ENCODE assay signal across 8 mouse cellular contexts in the genomic region with DNA sequence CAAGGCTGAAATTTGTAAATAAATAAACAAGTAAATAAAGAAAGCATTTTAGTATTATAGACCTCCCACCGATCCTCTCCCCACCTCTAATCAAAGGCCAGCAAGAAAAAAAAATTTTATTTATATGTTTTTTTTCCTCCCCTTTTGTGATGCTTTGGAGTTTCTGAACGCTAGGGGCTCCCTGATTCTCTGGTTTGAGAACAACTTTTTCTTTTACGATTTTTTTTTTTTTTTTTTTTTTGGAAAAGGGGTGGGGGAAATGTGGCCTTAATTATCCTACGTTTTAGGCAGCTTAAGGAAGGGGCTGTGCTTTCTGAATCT. TPM values are rescaled to one million over a fixed set of nuclear protein-coding genes. Genes with fewer than 3 reads are reported as not detected.
DNase-seq lines count a peak whose midpoint lies in the region; ATAC-seq and TF ChIP-seq lines count a peak whose summit lies in the region.

No protein-coding gene starts in this region.

- no peak overlapping the region for H3K9ac ChIP-seq in liver, embryonic 12.5 days
- peak overlapping the region; percentile 94 for H3K9ac ChIP-seq in stomach, embryonic 16.5 days (ENCODE audit: low read length)

- TF ChIP-seq POLR2A in spleen, adult 2 months (IDR thresholded peaks at IDR 0.05; ENCODE audit: low read depth, low read length), result no peak

- no peaks in the 10 kb centered on the region for H3K9me3 ChIP-seq in liver, embryonic 12.5 days (replicated peaks)
- no peaks in the 10 kb centered on the region for H3K9me3 ChIP-seq in stomach, embryonic 16.5 days (replicated peaks; ENCODE audit: control insufficient read depth, low read length)

- H3K27ac ChIP-seq in spleen, adult 2 months (ENCODE audit: insufficient read depth, low read length), result peak overlapping the region; percentile 67
- H3K27ac ChIP-seq in liver, embryonic 12.5 days, result no peak overlapping the region; the same call in 1 of the 2 replicates
- H3K27ac ChIP-seq in stomach, embryonic 16.5 days (ENCODE audit: low read length), result peak overlapping the region; percentile 98

- no peak for TF ChIP-seq CTCF in spleen, adult 2 months (IDR thresholded peaks at IDR 0.05; ENCODE audit: extremely low read depth, insufficient read depth, insufficient read length, insufficient replicate concordance)

- H3K27me3 ChIP-seq in spleen, adult 2 months (ENCODE audit: control insufficient read depth, insufficient read depth, low read length), result no peaks in the 10 kb centered on the region
- H3K27me3 ChIP-seq in liver, embryonic 12.5 days (replicated peaks), result peaks cover 58% of the 10 kb centered on the region
- H3K27me3 ChIP-seq in stomach, embryonic 16.5 days (ENCODE audit: control insufficient read depth, insufficient read depth, low read length), result no peaks in the 10 kb centered on the region

- DNase-seq in cerebellum, postnatal 14 days, result peak; percentile 19 to 23
- DNase-seq in cerebellum, postnatal 25 days, result no peak
- DNase-seq in spleen, adult 2 months (ENCODE audit: low read depth in 1 of 2, low spot score in 2 of 2), result no peak
- no peak for DNase-seq in spleen, postnatal 10 days (ENCODE audit: low spot score in 2 of 2)
- no peak for DNase-seq in thymus, postnatal 36 days
- DNase-seq in ovary, adult 18-20 months (ENCODE audit: low spot score), result no peak

- WGBS in spleen, adult 2 months, result under 1% methylated on average over 4 of the region's 4 CpGs
- WGBS in liver, embryonic 12.5 days (ENCODE audit: insufficient replicate concordance), result 2% methylated on average over 4 of the region's 4 CpGs
- under 1% methylated on average over 4 of the region's 4 CpGs for WGBS in stomach, embryonic 16.5 days

- H3K4me1 ChIP-seq in spleen, adult 2 months (ENCODE audit: control insufficient read depth, insufficient read depth, insufficient read length), result no peaks in the 10 kb centered on the region; the same call in 1 of the 2 replicates
- 0 out of 2 replicates have a peak, but pooled peaks cover 6% of the 10 kb centered on the region for H3K4me1 ChIP-seq in liver, embryonic 12.5 days
- H3K4me1 ChIP-seq in stomach, embryonic 16.5 days (ENCODE audit: control insufficient read depth, insufficient read depth, low read length), result peaks cover 5% of the 10 kb centered on the region

- H3K4me3 ChIP-seq in spleen, adult 2 months (ENCODE audit: extremely low read depth, insufficient read depth, insufficient read length), result peak overlapping the region; percentile 75
- H3K4me3 ChIP-seq in liver, embryonic 12.5 days, result peak overlapping the region; percentile 65
- H3K4me3 ChIP-seq in stomach, embryonic 16.5 days (replicated peaks; ENCODE audit: low read length), result peak overlapping the region; percentile 89

- H3K36me3 ChIP-seq in spleen, adult 2 months (ENCODE audit: control insufficient read depth, insufficient read depth, low read length), result no peaks in the 10 kb centered on the region
- H3K36me3 ChIP-seq in liver, embryonic 12.5 days, result peaks cover 7% of the 10 kb centered on the region
- H3K36me3 ChIP-seq in stomach, embryonic 16.5 days (ENCODE audit: control insufficient read depth, insufficient read depth, low read length), result no peaks in the 10 kb centered on the region

- peak overlapping the region; percentile 82 for H3K4me2 ChIP-seq in liver, embryonic 12.5 days
- H3K4me2 ChIP-seq in stomach, embryonic 16.5 days (ENCODE audit: low read depth, low read length), result peak overlapping the region; percentile 61

- ATAC-seq in liver, embryonic 12.5 days, result no peak
- ATAC-seq in stomach, embryonic 16.5 days (ENCODE audit: insufficient read depth, low FRiP score), result no peak

RNA-seq across cellular contexts. Expression of a gene that starts 0.2 kb away (rescaled TPM):
- 24.8 and 29.0 TPM in 2 replicates for polyA plus RNA-seq in spleen, adult 2 months (2012; rRNA removed)
- polyA plus RNA-seq in liver, embryonic 12.5 days (2016; fragmentation: Nextera tagmentation; extraction: Ambion mirVana), result 14.5 and 15.6 TPM in 2 replicates
- polyA plus RNA-seq in stomach, embryonic 16.5 days (2015; fragmentation: Nextera tagmentation; extraction: Ambion mirVana), result 65.3 and 69.9 TPM in 2 replicates

RNA-seq across cellular contexts. Expression of a gene that starts 47.2 kb away (rescaled TPM):
- polyA plus RNA-seq in spleen, adult 2 months (2012; rRNA removed), result 0.12 and 0.14 TPM in 2 replicates
- 0.42 and 0.48 TPM in 2 replicates for polyA plus RNA-seq in liver, embryonic 12.5 days (2016; fragmentation: Nextera tagmentation; extraction: Ambion mirVana)
- polyA plus RNA-seq in stomach, embryonic 16.5 days (2015; fragmentation: Nextera tagmentation; extraction: Ambion mirVana), result 2.5 and 3.0 TPM in 2 replicates

Comparison
In these comparisons a context has a peak if more than half of its experiments do, and no peak if none do; other contexts are left out.
1. DNase-seq: peak in cerebellum, postnatal 14 days (2 of 2); none in cerebellum, postnatal 25 days (0 of 2), spleen, adult 2 months (0 of 2), spleen, postnatal 10 days (0 of 2), thymus, postnatal 36 days (0 of 2) and ovary, adult 18-20 months (single experiment).
2. Peak in every context shown above with its lines, with median percentiles within 50 percentile points of each other: H3K4me3 ChIP-seq.